Mouse (Mus musculus) midbrain, embryonic 14.5 days (tissue): ENCODE measurements around the gene Lmbr1l. TPM values are rescaled to one million over a fixed set of nuclear protein-coding genes. Genes with fewer than 3 reads are reported as not detected.
"Not testable (repeated sequence)": the region's sequence is repeated elsewhere in the genome, so short reads cannot be mapped to it uniquely, and the experiment has no call there.

ENCODE experiments used
- ATAC-seq: fragments of 200-750 bp; cut with Nextera tagmentation; 2 replicates; pipeline ENCODE4 v1.8.0; 2017; ENCODE audit warnings: moderate number of reproducible peaks, moderate library complexity; ENCODE audit not compliant: low FRiP score, low TSS enrichment
- DNase-seq: peaks from one replicate; pipeline ENCODE4 v3.0.0-alpha.2; 2015
- H3K27ac ChIP-seq: fragments of 300-500 bp; sonication (generic); replicated peaks from 2 replicates; pipeline ENCODE4 v1.5.1; 2014; ENCODE audit warnings: mild to moderate bottlenecking, low read depth, low read length, moderate library complexity
- H3K27me3 ChIP-seq: fragments of 300-500 bp; sonication (generic); 2 replicates; pipeline ENCODE4 v1.6.1; 2014; ENCODE audit warnings: low read length, control low read depth, mixed read lengths; ENCODE audit not compliant: control insufficient read depth, insufficient read depth
- H3K36me3 ChIP-seq: fragments of 300-500 bp; sonication (generic); 2 replicates; pipeline ENCODE4 v1.6.1; 2014; ENCODE audit warnings: low read length, control low read depth; ENCODE audit not compliant: control insufficient read depth, insufficient read depth
- H3K4me1 ChIP-seq: fragments of 300-500 bp; sonication (generic); 2 replicates; pipeline ENCODE4 v1.6.1; 2014; ENCODE audit warnings: mild to moderate bottlenecking, antibody characterized with exemption, low read length, control low read depth; ENCODE audit not compliant: control insufficient read depth, insufficient read depth
- H3K4me2 ChIP-seq: fragments of 300-500 bp; sonication (generic); 2 replicates; pipeline ENCODE4 v1.6.1; 2014; ENCODE audit warnings: mild to moderate bottlenecking, low read length, moderate library complexity
- H3K4me3 ChIP-seq: fragments of 300-500 bp; sonication (generic); replicated peaks from 2 replicates; pipeline ENCODE4 v1.5.1; 2014; ENCODE audit warnings: low read depth, low read length
- H3K9ac ChIP-seq: fragments of 300-500 bp; sonication (generic); replicated peaks from 2 replicates; pipeline ENCODE4 v1.6.1; 2014; ENCODE audit warnings: mild to moderate bottlenecking, low read length, moderate library complexity
- H3K9me3 ChIP-seq: fragments of 300-500 bp; sonication (generic); 2 replicates; pipeline ENCODE4 v1.6.1; 2016; ENCODE audit warnings: low read length, control low read depth, mixed read lengths; ENCODE audit not compliant: control insufficient read depth
- WGBS: fragments of 180-500 bp; shearing (Covaris S2); extraction: QIAGEN DNeasy Blood & Tissue Kit; methylation state at CpG from one replicate; pipeline ENCODE4 v1.1.7; 2014; 5-methylcytosine and 5-hydroxymethylcytosine counted together
- polyA plus RNA-seq: library from polyadenylated mRNA; unstranded; fragments of >200 nt; fragmentation: Nextera tagmentation; extraction: Ambion mirVana; gene quantifications from 2 replicates; pipeline ENCODE4 v1.2.1, GENCODE M21; 2014

Lmbr1l gene
- polyA plus RNA-seq, 1 experiment from 2014 or later: 11.2 TPM

- WGBS: 62% methylated on average over 8 of the region's 8 CpGs
- no peaks in the 10 kb centered on the region for H3K27me3 ChIP-seq
- ATAC-seq (no peak), DNase-seq (no peak)
- peaks cover 18% of the 10 kb centered on the region for H3K36me3 ChIP-seq
- H3K4me1 ChIP-seq: peaks cover 12% of the 10 kb centered on the region
- no peak overlapping the region for H3K27ac ChIP-seq
- no peaks in the 10 kb centered on the region for H3K9me3 ChIP-seq
- no peak overlapping the region for H3K9ac ChIP-seq
- H3K4me3 ChIP-seq: no peak overlapping the region
- H3K4me2 ChIP-seq: no peak overlapping the region
Observed at GRCm38 (mm10) chr15:98930017-98930734, 12.1 kb upstream of the Lmbr1l start.

GRCm38 (mm10) chr15:98928598-98929240 is 10.7 kb upstream of the Lmbr1l start:
- H3K4me3 ChIP-seq: no peak overlapping the region
- H3K27ac ChIP-seq: no peak overlapping the region
- 14% methylated on average over 13 of the region's 13 CpGs for WGBS
- ATAC-seq (no peak), DNase-seq (peak; percentile 87)
- H3K27me3 ChIP-seq: no peaks in the 10 kb centered on the region
- H3K36me3 ChIP-seq: peaks cover 18% of the 10 kb centered on the region
- peak overlapping the region; percentile 9; the same call in 1 of the 2 replicates for H3K4me2 ChIP-seq
- no peak overlapping the region for H3K9ac ChIP-seq
- no peaks in the 10 kb centered on the region for H3K9me3 ChIP-seq
- peaks cover 6% of the 10 kb centered on the region; the same call in 1 of the 2 replicates for H3K4me1 ChIP-seq

- Histone ChIP-seq H3K36me3 (peaks cover 15% of the 10 kb centered on the region), H3K9ac (no peak overlapping the region), H3K27ac (no peak overlapping the region), H3K4me1 (peaks cover 3% of the 10 kb centered on the region; the same call in 1 of the 2 replicates), H3K4me3 (no peak overlapping the region), H3K27me3 (no peaks in the 10 kb centered on the region), H3K4me2 (no peak overlapping the region), H3K9me3 (no peaks in the 10 kb centered on the region)
- 84% methylated on average over 5 of the region's 5 CpGs for WGBS
- DNase-seq: no peak
- no peak for ATAC-seq
Observed at GRCm38 (mm10) chr15:98927566-98927965, 9.5 kb upstream of the Lmbr1l start.

- Histone ChIP-seq H3K36me3 (no peaks in the 10 kb centered on the region), H3K4me1 (peaks cover 3% of the 10 kb centered on the region; the same call in 1 of the 2 replicates), H3K9ac (no peak overlapping the region), H3K4me3 (no peak overlapping the region), H3K27ac (no peak overlapping the region), H3K27me3 (no peaks in the 10 kb centered on the region), H3K4me2 (no peak overlapping the region), H3K9me3 (no peaks in the 10 kb centered on the region)
- ATAC-seq: no peak
- WGBS: 75% methylated on average over 3 of the region's 3 CpGs
- no peak for DNase-seq
Observed at GRCm38 (mm10) chr15:98924682-98925081, 6.7 kb upstream of the Lmbr1l start.

GRCm38 (mm10) chr15:98923031-98923537 is 5.1 kb upstream of the Lmbr1l start:
- Histone ChIP-seq H3K9ac (no peak overlapping the region), H3K4me2 (no peak overlapping the region), H3K9me3 (no peaks in the 10 kb centered on the region), H3K4me3 (no peak overlapping the region), H3K36me3 (no peaks in the 10 kb centered on the region), H3K4me1 (peaks cover 4% of the 10 kb centered on the region), H3K27me3 (no peaks in the 10 kb centered on the region), H3K27ac (no peak overlapping the region)
- no peak for DNase-seq
- 73% methylated on average over 2 of the region's 2 CpGs for WGBS
- no peak for ATAC-seq

- H3K4me2 ChIP-seq: no peak overlapping the region
- no peak overlapping the region for H3K9ac ChIP-seq
- no peak overlapping the region for H3K4me3 ChIP-seq
- H3K27ac ChIP-seq: no peak overlapping the region
- H3K27me3 ChIP-seq: no peaks in the 10 kb centered on the region
- no peak for DNase-seq
- WGBS: 71% methylated on average over 3 of the region's 3 CpGs
- H3K9me3 ChIP-seq: no peaks in the 10 kb centered on the region
- ATAC-seq: no peak
- no peaks in the 10 kb centered on the region for H3K36me3 ChIP-seq
- peaks cover 4% of the 10 kb centered on the region for H3K4me1 ChIP-seq
Observed at GRCm38 (mm10) chr15:98922581-98922980, 4.5 kb upstream of the Lmbr1l start.

- Histone ChIP-seq H3K4me3 (no peak overlapping the region), H3K36me3 (no peaks in the 10 kb centered on the region), H3K27ac (no peak overlapping the region), H3K4me1 (peaks cover 7% of the 10 kb centered on the region), H3K27me3 (no peaks in the 10 kb centered on the region), H3K9ac (no peak overlapping the region), H3K4me2 (no peak overlapping the region), H3K9me3 (no peaks in the 10 kb centered on the region)
- 78% methylated on average over 5 of the region's 5 CpGs for WGBS
- ATAC-seq (no peak), DNase-seq (no peak)
Observed at GRCm38 (mm10) chr15:98921510-98921909, 3.5 kb upstream of the Lmbr1l start.

- 27% methylated on average over 8 of the region's 8 CpGs for WGBS
- not testable (repeated sequence) for ATAC-seq, H3K27me3 ChIP-seq, H3K36me3 ChIP-seq, DNase-seq, H3K9me3 ChIP-seq
- Histone ChIP-seq H3K4me1 (peaks cover 20% of the 10 kb centered on the region), H3K9ac (peak overlapping the region; percentile 44; the same call in 1 of the 2 replicates), H3K4me3 (peak overlapping the region; percentile 91), H3K27ac (peak overlapping the region; percentile 54; the same call in 1 of the 2 replicates), H3K4me2 (peak overlapping the region; percentile 78)
Observed at GRCm38 (mm10) chr15:98918499-98918895, 466 bp upstream of the Lmbr1l start.
